Mouse (Mus musculus) testis, adult 2 months (tissue): ENCODE results near the gene Nim1k.

ENCODE experiments used
- CTCF ChIP-seq: fragments of 200-500 bp; IDR thresholded peaks from 2 replicates; pipeline ENCODE4 v1.5.1; 2012; ENCODE audit warnings: low read depth, mild to moderate bottlenecking, inconsistent platforms, low read length, moderate library complexity; ENCODE audit not compliant: control insufficient read depth, insufficient read depth, insufficient replicate concordance
- POLR2A ChIP-seq: fragments of 200-500 bp; IDR thresholded peaks from 2 replicates; pipeline ENCODE4 v1.6.1; 2012; ENCODE audit warnings: low read depth, mild to moderate bottlenecking, inconsistent platforms, low read length, moderate library complexity; ENCODE audit not compliant: control insufficient read depth

GRCm38 (mm10) chr13:119679721-119680120 lies 76.0 kb downstream of the Nim1k start:
- TF ChIP-seq POLR2A (peak; percentile 26; the same call in 1 of the 2 replicates), CTCF (no peak)
